Mouse (Mus musculus) frontal cortex, postnatal 36 days (tissue): Measurements from ENCODE around the gene March11.

ENCODE experiments used
- DNase-seq, 2 experiments: peaks; one replicate each; pipeline ENCODE4 v3.0.0; 2022; ENCODE audit warnings: low spot score in 2 of 2

The March11 gene

GRCm38 (mm10) chr15:26308629-26309230, at the start of gene March11:
TSS of gene March11 (plus strand) at chr15:26309048.
- peak; percentile 81 to 84 for DNase-seq

DNA sequence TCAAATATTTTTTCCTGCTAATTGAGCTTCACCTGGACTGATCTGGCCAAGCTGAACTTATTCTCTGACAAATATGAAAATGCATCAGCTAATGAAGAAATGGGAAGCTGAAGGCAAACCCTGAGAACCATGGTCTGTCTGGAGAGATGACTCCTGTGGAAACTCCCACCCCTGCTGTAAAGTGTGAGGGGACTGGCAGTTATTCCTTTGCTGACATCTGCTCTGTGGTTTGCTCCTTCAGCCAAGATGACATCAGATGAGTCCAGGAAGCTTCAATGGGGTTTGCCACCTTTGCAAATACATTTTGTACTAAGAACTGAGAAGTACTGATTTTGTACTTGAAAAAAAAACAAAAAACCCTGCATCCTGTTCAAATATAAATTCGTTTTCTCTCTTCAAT, 46.5 kb upstream of the March11 start:
- no peak for DNase-seq

DNA sequence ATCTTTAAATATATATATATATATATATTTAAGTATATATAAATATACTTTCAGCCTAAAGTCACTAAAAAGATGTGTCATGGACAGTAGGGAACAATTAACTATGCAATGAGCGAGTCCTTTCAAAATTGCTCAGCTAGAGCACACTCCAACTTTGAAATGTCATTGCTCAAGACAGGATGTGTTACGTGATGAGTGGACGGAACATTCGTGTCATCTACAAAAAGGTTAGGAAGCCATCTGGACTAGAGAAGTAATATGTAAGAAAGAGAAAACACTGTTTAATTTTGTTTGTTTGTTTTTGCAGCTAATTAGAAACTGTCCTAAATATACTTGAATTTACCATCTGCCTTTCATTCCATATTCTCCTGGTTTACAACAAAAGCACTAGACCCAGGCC, 39.3 kb upstream of the March11 start:
- no peak for DNase-seq

GRCm38 (mm10) chr15:26276035-26276511, 32.8 kb upstream of the March11 start:
- DNase-seq: no peak

DNA sequence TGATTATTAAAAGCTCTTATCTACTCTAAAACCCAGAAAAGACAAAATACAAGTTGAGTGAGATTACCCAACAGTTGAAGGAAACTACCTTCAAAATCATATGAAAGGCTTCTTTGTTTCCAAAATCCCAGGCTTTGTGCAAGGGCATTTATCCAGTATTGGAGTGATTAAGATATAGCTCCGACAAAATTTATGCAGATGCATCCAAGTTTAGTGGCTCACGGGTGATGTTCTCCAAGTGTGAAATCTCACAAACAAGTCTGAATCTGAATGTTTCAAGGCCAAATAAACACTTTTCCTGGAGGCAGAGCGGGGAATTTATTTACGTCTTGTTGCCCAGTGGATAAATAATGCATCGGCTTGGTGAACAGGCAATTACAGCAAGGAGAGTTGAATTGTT, 32.2 kb upstream of the March11 start:
- DNase-seq: no peak

DNA sequence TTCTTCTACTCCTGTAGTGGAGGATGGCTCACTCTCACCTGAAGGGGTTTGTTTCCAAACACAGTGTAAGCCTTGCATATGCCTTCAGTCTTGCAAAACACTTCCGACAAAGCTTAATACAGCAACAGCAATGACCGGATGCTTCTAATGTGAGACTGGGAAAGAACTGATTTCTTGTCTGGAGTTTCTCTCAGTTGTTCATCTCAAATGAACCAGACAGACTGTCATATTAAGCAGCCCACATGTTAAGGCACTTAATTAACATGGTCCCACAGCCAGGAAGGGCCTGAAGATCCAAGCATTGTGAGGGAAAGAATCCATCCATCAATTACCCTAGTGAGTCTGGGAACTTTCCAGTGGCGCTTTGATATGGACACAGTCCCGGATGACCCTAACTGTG, 17.0 kb upstream of the March11 start:
- DNase-seq: no peak

DNA sequence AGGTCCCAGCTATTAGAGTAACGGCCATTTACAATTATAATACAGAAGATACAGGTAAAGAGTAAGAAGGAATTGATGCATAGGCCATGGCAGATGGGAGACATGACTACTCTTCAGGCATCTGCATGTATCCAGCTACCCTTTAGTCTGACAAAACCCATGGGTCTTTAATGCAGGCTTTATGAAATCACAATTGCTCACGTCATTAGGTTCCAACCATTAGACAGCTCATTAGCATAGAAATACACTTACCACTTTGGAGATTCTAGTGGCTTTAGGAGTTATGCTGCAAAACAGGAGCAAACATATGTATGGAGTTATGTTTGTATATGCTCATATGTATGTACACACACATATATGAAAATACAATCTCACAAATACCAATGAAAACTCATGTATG, 16.0 kb upstream of the March11 start:
- DNase-seq: no peak

GRCm38 (mm10) chr15:26293215-26293614, 15.6 kb upstream of the March11 start:
- no peak for DNase-seq

DNA sequence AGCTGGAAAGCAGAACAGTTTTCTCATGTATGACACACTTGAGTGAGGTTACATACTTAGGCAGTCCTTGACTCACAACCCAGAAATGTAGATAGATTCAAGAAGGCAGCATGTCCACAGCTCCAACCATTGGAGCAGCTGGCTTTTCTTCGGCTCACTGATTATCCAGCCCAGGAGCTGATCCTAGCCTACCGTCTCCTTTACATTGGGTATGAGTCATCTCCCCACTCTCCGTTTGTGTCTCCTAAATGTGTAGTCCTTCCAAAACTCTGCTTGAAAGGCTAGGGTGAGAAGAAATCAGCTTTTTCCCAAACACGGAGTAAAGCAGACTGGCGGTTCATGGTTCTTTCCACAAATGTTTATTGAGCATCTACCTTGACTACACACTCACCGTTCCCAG, 10.2 kb upstream of the March11 start:
- DNase-seq: no peak

- DNase-seq: peak; percentile 38 to 45
These were observed 563 bp downstream of the March11 start for GRCm38 (mm10) chr15:26309291-26309931.

GRCm38 (mm10) chr15:26319866-26320265, 11.0 kb downstream of the March11 start:
- no peak for DNase-seq

GRCm38 (mm10) chr15:26320402-26320801, 11.6 kb downstream of the March11 start:
- DNase-seq: no peak

GRCm38 (mm10) chr15:26322804-26323203, 14.0 kb downstream of the March11 start:
- no peak for DNase-seq

- DNase-seq: peak in 1 of 2 experiments; percentile 29
These were observed 18.3 kb downstream of the March11 start for GRCm38 (mm10) chr15:26327157-26327556.

DNA sequence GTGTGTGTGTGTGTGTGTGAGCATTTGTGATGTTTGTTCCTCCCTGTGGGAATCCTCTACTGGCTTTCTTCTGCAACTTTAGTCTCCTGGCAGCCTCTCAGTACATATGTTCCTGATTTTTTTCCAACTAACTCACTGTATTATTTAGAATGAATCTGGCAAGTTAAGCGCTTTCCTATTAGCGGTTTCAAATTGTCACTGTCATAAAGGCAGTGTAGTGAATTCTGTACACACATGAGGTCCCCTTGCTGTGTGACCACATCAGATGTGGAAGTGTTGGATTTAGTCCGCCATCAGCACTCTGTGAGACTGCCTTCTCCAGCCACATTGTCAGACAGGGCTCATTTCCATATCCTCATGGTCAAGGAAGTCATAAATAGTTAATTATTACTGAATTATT, 26.9 kb downstream of the March11 start:
- no peak for DNase-seq

DNA sequence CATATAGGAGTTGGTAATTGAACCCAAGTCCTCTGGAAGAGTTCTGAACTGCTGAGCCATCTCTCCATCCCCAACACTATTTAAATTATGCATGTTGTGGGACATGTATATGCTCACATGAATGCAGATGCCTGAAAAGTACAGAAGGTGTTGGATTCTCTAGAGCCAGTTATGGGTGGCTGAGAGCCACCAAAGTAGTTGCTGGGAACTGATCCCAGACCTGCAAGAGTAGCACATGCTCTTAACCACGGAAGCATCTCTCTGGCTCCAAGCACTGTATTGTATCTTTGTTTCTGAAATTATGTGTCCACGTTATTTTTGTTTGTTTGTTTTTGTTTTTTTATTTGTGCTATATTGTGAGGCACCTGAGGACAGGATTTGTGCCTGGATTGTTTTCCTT, 28.9 kb downstream of the March11 start:
- DNase-seq: no peak

DNA sequence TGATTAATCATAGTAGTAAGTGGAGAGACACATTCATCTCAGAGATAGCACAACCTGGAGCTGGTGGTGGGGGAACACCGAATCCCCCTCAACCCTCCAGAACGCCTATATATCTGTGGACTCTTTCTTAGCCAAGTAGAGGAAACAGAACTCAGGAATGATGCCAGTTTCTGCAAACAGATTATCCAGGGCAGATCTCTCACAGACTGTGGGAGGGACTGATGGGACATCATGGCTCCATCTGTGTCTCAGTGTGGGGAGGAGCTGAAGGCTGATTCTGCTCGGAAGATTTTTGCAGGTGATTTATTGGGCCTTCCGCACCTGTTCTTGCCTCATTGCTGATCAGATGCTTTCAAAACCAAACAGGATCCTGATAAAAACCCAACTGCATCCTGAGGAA, 29.5 kb downstream of the March11 start:
- peak in 1 of 2 experiments; percentile 11 for DNase-seq

GRCm38 (mm10) chr15:26340490-26340889, 31.6 kb downstream of the March11 start:
- no peak for DNase-seq

DNA sequence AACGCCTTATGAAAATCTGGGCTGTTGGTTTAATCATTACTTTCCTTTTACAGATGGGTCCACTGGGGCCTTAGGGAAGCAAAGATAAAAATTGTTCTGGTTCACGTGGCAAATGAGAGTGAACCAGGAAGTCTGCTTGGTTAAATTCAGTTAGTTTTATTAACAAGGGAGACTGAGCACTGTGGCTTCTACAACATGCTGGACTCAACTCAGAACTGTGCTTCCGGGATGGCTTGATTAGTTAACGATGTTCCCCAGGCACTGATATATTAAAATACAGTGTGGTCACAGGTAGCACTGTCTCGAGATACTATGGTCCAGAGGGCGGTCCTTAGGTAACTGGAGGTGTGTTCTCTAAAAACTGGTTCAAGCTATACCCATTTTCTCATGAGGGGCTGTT, 32.1 kb downstream of the March11 start:
- DNase-seq: no peak

GRCm38 (mm10) chr15:26344329-26344728, 35.5 kb downstream of the March11 start:
- peak in 1 of 2 experiments; percentile 24 for DNase-seq

DNA sequence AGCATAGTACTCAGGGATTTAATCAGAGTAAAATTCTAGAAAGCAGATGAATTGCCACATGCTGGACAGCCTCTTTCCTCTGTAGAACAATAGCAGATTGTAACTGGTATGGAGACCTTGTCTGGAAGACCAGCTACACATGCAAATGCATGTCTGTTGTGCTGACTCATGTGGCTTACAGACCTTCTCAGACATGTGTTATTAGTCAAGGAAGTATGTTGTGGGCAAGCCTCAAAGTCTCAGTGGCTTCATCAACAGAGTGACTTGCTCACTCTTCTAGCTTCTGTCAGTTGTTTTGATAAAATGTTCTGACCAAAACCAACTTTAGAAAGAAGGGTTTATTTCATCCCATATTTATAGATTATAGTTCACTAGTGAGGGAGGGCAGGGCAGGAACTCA, 44.8 kb downstream of the March11 start:
- DNase-seq: no peak

DNA sequence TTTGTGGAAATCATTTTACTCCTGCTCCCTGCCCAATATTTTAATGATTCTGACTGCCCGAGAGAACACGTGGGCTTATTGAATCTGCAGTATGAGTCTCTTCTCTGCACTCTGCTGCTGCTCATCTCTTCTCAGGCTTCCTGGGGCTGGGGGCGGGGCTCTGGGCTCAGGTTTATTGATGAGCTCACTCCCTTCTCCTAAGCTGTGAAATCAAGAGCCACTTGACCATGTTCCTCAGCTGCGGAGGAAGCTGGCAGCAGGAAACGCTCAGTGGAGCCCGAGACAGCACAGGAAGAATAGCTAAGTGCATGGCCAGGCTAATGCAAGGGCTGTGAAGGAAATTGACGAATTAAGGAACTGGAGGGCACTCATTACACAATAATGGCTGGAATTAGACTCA, 56.5 kb downstream of the March11 start:
- peak; percentile 13 to 16 for DNase-seq

- DNase-seq: no peak
These were observed 57.7 kb downstream of the March11 start for GRCm38 (mm10) chr15:26366511-26366910.

DNA sequence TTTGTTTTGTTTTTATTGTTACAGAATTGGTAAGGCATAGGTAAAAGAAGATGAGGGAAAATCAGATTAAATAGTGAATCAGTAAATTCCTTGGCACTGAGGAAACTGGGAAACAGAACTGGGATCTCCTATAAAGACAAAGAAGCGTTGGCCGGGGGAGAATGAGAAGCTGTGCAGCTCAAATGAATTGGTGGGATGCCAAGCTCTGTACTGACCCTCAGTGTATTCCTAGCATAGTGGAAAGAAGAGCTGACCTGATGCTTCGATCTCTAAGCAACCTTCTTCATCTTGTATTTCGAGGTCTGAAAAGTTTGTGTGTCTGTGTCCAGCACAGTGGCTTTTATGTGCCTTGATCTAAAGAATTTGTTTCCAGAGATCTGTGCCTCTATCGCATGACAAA, 64.9 kb downstream of the March11 start:
- DNase-seq: no peak
